Mouse (Mus musculus): ENCODE measurements around the gene Abca8a. TPM values are rescaled to one million over a fixed set of nuclear protein-coding genes. Genes with fewer than 3 reads are reported as not detected.
"Not testable (repeated sequence)": the region's sequence is repeated elsewhere in the genome, so short reads cannot be mapped to it uniquely, and the experiment has no call there.

The Abca8a gene
- total and polyA plus RNA-seq, 2 experiments from 2014 or later = 1.9 to 3.2 TPM

DNA sequence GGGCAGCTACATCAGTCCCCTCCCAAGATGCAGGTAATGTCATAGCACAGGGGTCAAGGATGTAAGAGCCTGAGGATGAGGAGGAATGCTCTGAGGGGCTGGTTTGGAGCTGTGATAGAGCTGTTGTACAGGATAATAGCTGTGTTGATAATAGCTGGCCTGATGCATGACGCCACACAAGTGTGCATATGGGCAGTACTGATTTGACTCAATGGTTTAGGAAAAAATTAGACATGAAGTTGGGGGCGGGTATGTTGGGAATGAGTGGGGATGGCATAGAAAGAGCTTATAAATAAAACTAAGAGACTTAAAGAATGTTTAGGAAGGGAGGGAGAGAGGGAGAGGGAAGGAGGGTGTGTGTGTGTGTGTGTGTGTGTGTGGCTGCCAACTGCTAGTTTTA is 105.5 kb downstream of the Abca8a start:
- Histone ChIP-seq H3K27ac (ENCODE audit: low read depth, low read length) (no peak overlapping the region), H3K4me1 (ENCODE audit: insufficient read depth) (0 out of 2 replicates have a peak, but pooled peaks cover 4% of the 10 kb centered on the region), H3K9ac (no peak overlapping the region), H3K9me3 (ENCODE audit: low read length) (no peaks in the 10 kb centered on the region), H3K4me2 (ENCODE audit: low read depth) (no peak overlapping the region), H3K27me3 (ENCODE audit: insufficient read depth, low read length) (no peaks in the 10 kb centered on the region), H3K4me3 (ENCODE audit: low read depth, low read length) (no peak overlapping the region), H3K36me3 (ENCODE audit: insufficient read depth) (no peaks in the 10 kb centered on the region)
- WGBS = 83% methylated on average over 2 of the region's 2 CpGs
- ATAC-seq (no peak), DNase-seq (no peak)
- no peak for TF ChIP-seq CTCF (IDR thresholded peaks at IDR 0.05; ENCODE audit: low read depth)

DNA sequence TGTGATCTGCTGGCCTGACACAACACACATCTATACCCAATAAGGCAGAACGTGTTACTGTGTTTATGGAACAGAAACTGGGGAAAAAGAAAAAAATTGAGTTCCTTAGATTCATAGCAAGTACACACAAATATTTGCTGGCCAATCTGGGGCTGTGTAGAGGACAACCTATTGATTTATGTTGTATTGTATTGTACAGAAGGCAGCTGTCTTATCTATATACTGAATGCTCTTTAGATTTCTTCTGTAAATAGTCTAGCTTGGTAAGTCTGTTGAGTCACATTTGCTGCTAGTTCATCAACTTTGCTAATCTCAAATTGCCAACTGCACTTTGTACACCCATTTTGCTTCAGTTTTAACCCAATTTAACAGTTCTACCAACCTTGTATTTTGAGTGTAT is 107.6 kb downstream of the Abca8a start:
- H3K27me3 ChIP-seq (ENCODE audit: insufficient read depth, low read length) = no peaks in the 10 kb centered on the region
- TF ChIP-seq CTCF (IDR thresholded peaks at IDR 0.05; ENCODE audit: low read depth) = no peak
- H3K27ac ChIP-seq (ENCODE audit: low read depth, low read length) = no peak overlapping the region
- no peak overlapping the region for H3K4me2 ChIP-seq (ENCODE audit: low read depth)
- no peaks in the 10 kb centered on the region for H3K36me3 ChIP-seq (ENCODE audit: insufficient read depth)
- ATAC-seq (no peak), DNase-seq (no peak)
- H3K4me3 ChIP-seq (ENCODE audit: low read depth, low read length) = no peak overlapping the region
- H3K9ac ChIP-seq = no peak overlapping the region
- H3K9me3 ChIP-seq (ENCODE audit: low read length) = no peaks in the 10 kb centered on the region
- no peaks in the 10 kb centered on the region for H3K4me1 ChIP-seq (ENCODE audit: insufficient read depth)
- 48% methylated on average over 1 of the region's 1 CpGs for WGBS

GRCm38 (mm10) chr11:109987460-109988072 is 108.2 kb downstream of the Abca8a start:
- H3K4me3 ChIP-seq (ENCODE audit: low read depth, low read length); DNase-seq; H3K27me3 ChIP-seq (ENCODE audit: insufficient read depth, low read length); H3K4me2 ChIP-seq (ENCODE audit: low read depth); ATAC-seq; H3K27ac ChIP-seq (ENCODE audit: low read depth, low read length); H3K9ac ChIP-seq; H3K9me3 ChIP-seq (ENCODE audit: low read length); H3K4me1 ChIP-seq (ENCODE audit: insufficient read depth); H3K36me3 ChIP-seq (ENCODE audit: insufficient read depth): not testable (repeated sequence)
- 40% methylated on average over 11 of the region's 11 CpGs for WGBS

DNA sequence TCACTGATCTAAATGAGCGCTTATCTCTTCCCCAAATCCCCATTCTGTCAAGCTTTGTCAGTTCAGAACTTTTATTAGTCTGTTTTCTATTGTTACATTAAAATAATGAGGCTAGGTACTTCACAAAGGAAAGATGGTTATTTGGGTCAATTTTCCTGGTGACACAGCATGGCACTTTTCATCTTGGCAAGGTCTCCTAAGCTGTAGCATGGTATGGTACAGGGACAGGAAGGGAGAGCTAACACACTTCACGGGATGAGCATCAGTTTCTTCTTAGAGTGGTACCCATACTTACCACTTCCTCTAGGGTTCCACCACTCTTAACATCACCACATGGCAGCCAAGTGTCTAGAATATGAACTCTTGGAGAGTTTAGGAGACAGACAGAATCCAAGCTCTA is 113.9 kb downstream of the Abca8a start:
- no peak overlapping the region for H3K27ac ChIP-seq (ENCODE audit: low read depth, low read length)
- no peak overlapping the region for H3K9ac ChIP-seq
- WGBS = 91% methylated on average over 2 of the region's 2 CpGs
- no peaks in the 10 kb centered on the region for H3K4me1 ChIP-seq (ENCODE audit: insufficient read depth)
- TF ChIP-seq CTCF (IDR thresholded peaks at IDR 0.05; ENCODE audit: low read depth) = no peak
- peaks cover 5% of the 10 kb centered on the region; the same call in 1 of the 2 replicates for H3K9me3 ChIP-seq (ENCODE audit: low read length)
- H3K27me3 ChIP-seq (ENCODE audit: insufficient read depth, low read length) = no peaks in the 10 kb centered on the region
- H3K4me2 ChIP-seq (ENCODE audit: low read depth) = no peak overlapping the region
- no peaks in the 10 kb centered on the region for H3K36me3 ChIP-seq (ENCODE audit: insufficient read depth)
- ATAC-seq (no peak), DNase-seq (no peak)
- no peak overlapping the region for H3K4me3 ChIP-seq (ENCODE audit: low read depth, low read length)

Other genes starting within 250 kb of the Abca8a start
- gene Abca8b, start 100.1 kb downstream of the Abca8a start, total RNA-seq (2014; rRNA removed) = 3.1 and 5.0 TPM in 2 replicates
- gene Abca8b, start 100.1 kb downstream of the Abca8a start, polyA plus RNA-seq (2015; fragmentation: Nextera tagmentation; extraction: Ambion mirVana) = 0.45 and 0.88 TPM in 2 replicates
- gene Abca9, start 72.2 kb upstream of the Abca8a start, total RNA-seq (2014; rRNA removed) = 8.6 and 10.9 TPM in 2 replicates
- 1.7 and 2.4 TPM in 2 replicates for gene Abca9, start 72.2 kb upstream of the Abca8a start, polyA plus RNA-seq (2015; fragmentation: Nextera tagmentation; extraction: Ambion mirVana)
- gene Abca6, start 155.8 kb upstream of the Abca8a start, total RNA-seq (2014; rRNA removed) = 0.85 and 2.0 TPM in 2 replicates
- 0.39 and 0.91 TPM in 2 replicates for gene Abca6, start 155.8 kb upstream of the Abca8a start, polyA plus RNA-seq (2015; fragmentation: Nextera tagmentation; extraction: Ambion mirVana)
- 17.2 and 23.9 TPM in 2 replicates for gene Abca5, start 241.7 kb upstream of the Abca8a start, total RNA-seq (2014; rRNA removed)
- gene Abca5, start 241.7 kb upstream of the Abca8a start, polyA plus RNA-seq (2015; fragmentation: Nextera tagmentation; extraction: Ambion mirVana) = 7.3 and 8.3 TPM in 2 replicates

Measured in forebrain, postnatal 0 days (tissue).